Mouse (Mus musculus) right cerebral cortex, adult 18-20 months (tissue): ENCODE measurements around the gene Arl6.

Experiments used
- DNase-seq: peaks from one replicate; pipeline ENCODE4 v3.0.0; 2022; ENCODE audit warnings: mixed read lengths

The Arl6 gene

DNA sequence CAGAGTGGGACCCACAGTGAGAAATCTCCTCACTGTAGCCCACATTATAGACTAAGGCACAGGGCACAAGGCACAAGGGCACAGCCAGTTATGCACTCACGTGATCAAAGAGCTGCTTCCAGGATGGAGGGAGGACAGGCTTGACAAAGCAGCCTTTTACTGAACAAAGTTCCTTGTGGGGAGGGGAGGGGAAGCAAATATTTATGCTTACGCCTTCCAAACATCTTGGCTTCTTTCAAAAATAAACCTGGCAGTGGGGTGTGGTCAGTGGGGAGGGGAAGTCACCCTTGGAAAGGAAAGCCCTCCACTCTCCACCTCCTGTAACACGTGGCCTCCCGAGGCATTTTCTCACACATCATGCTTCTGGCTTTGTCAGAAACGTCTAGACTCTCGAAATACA lies 52.9 kb downstream of the Arl6 start:
- no peak for DNase-seq

DNA sequence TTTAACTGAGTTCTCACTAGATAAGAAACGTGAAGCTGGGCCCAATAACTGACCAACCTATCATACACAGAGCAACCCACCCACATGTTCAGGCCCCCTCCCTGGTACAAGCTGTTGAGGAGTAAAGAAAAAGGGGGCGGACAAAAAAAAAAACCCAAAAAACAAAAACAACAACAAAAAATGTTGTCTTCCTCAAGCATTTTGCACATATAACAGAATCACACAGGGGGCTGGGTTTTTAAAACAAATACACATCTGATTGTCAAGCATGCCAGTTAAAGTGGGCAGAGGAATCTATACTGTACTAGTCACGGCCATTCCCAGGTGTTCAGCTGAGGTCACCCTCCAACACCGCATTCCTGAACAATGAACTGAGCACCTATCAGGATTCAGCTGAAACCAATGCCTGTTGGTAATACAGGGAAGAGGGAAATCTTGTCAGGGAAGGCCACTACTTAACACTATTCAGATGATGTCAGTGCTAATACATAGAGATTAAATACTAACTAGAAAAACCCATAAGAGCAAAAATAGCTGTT lies 53.4 kb downstream of the Arl6 start:
- no peak for DNase-seq

DNA sequence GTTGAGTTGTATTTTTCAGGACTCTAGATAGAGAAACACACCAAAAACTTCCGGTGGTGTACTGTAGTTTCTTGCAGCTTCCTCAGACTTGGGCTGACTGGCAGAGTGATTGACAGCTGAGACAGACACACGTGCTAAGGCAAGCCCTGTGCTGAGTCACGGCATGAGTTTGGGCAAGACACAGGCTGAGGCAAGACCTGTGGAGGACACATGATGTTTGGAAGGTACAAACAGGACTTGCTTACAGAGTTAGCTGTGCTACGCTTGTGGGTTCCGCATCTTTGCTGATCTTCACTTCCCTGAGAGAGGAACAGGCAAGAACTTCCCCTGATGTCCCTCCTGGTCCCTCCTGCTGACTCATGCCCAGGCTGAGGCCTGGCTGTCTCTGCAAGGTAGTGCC lies 55.7 kb downstream of the Arl6 start:
- DNase-seq: no peak

DNA sequence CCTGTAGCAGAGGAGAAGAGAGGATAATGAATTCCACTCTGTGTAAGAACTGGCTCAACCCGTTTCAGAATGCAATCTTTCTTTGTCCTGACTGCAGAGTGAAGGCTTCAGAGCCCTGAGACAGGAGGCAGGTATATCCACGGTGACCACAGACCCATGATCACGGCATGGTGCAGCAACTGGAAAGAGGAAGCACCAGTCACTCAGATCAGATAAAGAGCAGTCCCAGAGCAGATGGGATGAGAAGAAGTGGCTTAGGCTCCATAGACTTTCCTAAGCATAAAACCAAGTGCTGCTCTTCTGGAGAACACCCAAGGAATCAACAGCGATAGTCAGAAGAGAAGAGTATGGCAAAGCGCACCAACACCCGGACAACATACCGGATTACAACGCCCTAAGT lies 60.0 kb downstream of the Arl6 start:
- DNase-seq: no peak

DNA sequence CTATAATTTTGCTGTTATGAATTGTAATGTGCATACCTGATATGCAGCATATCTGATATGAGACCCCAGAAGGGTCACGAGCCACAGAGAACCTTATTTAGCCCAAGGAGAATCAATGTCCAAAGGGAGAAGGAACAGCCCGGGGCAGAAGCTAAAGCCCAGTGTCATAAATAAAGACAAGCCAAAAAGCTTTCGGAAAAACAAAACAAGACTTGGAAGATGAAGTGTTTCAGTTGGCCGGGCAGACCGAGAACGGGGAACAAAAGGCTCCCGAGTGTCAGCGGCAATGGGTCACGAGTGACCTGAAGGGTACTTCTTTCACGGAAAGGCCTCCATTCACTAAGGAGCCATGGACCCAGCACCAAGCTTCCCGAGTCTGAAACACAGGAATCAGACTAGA lies 65.2 kb downstream of the Arl6 start:
- DNase-seq: no peak

DNA sequence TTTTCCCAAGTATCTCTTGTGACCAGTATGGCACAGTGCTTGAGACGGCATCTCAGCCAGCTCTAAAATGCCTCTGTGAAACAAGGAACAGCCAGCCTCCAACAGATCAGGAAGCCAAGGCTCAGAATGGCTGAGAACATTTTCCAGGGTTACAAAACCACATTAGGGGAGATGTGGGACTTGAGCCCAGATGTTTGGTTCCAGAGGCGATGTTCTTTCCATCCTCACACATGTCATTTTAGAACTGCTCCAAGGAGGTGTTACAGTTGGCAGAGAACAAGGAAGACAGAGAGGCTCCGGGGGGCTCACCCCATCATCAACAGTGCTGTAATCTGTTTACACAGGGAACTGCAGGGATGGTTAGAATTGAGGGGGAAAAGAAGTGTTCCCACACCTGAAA lies 66.5 kb downstream of the Arl6 start:
- no peak for DNase-seq

DNA sequence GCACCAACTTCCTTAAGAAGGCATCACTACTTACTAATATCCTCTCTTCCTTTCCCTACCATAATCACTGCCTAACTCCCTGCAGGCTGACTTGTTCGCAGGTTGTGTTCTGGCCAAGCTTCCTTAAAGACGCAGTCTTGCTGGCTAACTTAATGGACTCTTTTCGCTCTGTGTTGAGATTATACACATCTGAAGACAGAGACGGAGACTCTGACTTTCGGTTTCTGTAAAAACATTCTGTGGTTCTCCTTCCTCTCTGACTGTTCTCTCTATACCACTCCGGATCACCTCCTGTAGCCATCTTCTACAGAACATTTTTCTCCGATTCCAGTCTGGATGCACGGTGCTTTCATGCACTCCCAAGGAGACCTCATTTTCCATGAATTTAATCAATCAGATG lies 68.4 kb downstream of the Arl6 start:
- no peak for DNase-seq

DNA sequence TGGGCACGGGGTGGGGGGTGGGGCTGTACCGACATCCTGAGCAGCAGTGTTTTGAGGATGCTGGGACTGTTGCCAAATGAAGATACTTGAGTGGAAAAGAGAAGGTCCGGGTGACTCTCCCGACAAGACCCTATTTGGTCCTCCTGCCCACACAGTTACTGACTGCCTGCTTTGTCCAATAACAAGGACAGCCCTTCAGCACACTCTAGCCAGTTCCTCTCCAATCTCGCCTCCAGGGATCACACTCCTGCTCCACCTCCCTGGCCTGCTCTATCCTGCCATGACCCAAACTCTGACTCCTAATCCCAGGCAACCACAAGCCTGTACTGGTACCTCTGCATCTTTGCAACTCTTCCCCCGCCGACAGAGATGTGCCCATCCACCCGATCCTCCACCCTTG lies 69.4 kb downstream of the Arl6 start:
- DNase-seq: no peak

DNA sequence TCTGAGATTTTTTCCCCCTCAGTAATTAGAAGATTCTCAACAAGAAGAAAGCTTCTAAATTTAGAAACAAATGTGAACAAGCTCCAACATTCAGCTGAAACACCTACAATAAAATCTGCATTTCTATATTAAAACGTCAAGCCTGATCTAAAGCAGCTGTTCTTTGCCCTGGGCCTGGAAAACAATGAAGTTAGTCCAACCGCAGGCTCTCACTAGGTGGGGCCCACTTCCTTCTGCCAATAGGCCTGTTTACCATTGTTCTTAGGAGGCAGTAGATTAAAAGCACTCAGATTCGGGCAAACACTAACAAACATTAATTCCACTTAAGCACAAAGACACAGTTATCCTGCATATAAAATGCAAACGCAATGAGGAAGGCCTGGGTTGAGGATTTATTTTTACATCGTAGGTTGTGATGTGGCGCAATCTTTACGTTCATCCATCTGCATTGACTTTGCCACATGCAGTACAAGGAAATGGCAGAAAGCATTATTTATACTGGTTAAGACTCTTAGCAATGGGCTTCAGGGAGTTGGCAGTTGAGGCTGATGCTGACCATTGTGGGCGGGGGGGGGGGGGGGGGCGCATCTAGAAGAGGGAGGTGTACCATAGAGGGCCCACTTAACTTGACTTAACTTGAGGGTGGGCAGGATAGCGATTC lies 71.3 kb downstream of the Arl6 start:
- no peak for DNase-seq

DNA sequence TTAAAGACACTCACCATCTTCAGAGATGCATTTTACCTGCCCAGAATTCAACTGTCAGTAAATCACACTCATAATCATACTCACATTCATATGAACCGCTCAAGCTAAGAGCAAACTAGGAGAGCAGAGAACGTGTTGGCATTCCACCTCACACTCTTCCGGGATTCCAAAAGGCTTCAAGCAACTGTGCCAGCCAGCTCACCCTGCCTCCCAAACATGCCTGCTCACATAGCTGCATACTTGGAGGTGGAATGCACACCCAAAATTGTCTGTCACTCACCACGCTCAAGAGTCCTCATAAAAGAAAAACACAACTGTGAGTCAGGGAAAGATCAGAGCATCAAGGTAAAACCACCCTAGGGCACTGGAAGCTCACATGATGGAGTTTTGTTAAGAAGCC lies 72.8 kb downstream of the Arl6 start:
- no peak for DNase-seq

DNA sequence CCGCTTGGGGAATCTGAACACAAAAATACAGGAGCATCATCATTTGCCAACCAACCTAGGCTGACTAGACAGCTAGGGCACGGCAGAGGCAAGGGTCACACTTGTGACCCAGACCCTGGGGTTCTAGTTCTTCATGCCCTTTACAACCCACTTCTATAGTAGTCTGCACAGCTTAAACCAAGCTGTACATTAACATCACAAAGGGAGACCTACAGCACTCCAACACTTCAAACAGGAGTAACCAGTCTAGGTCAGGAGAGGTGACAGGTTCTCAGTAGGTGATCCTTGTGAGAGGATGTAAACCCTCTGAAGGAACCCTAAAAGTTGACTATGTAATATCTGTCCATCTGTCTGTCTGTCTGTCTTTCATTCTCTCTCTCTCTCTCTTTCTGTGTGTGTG lies 73.6 kb downstream of the Arl6 start:
- no peak for DNase-seq

DNA sequence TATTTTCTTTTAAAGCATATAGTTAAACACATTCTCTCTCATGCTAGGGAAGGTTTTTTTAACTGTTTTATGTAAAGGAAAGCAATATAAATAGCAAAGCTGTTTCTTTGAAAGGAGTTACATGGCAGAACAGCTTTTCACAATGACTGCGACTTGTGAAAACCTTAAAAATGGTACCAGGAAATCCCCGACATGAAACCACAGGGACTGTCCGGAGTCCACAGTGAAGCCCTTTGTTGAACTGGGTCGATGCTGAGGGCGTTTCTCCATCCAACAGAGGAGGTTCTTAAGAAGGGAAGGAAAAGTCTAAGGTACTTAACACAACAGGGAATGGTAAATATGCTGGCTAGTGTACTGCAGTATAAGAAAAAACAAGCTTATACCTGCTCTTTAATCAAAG lies 75.2 kb downstream of the Arl6 start:
- DNase-seq: no peak
